Mouse (Mus musculus) urinary bladder, postnatal 36 days (tissue): ENCODE measurements at regions not wholly inside any gene's neighbourhood (a gene's known extent, or its start where the extent isn't known, plus 50 kb on each side); places are given as distances from the start of the nearest gene placed in this dataset.
"Not testable (repeated sequence)": the region's sequence is repeated elsewhere in the genome, so short reads cannot be mapped to it uniquely, and the experiment has no call there.

Experiments used
- DNase-seq, 2 experiments: peaks; one replicate each; pipeline ENCODE4 v3.0.0; 2022; ENCODE audit warnings: low spot score in 2 of 2, mixed read lengths in 1 of 2

GRCm38 (mm10) chr4:7234537-7234936 is 1004.3 kb downstream of the Car8 start:
- DNase-seq = not testable (repeated sequence)

GRCm38 (mm10) chr4:7228980-7229379 is 1009.9 kb downstream of the Car8 start:
- no peak for DNase-seq

GRCm38 (mm10) chr4:7222922-7223321 is 1015.9 kb downstream of the Car8 start:
- DNase-seq = no peak

DNA sequence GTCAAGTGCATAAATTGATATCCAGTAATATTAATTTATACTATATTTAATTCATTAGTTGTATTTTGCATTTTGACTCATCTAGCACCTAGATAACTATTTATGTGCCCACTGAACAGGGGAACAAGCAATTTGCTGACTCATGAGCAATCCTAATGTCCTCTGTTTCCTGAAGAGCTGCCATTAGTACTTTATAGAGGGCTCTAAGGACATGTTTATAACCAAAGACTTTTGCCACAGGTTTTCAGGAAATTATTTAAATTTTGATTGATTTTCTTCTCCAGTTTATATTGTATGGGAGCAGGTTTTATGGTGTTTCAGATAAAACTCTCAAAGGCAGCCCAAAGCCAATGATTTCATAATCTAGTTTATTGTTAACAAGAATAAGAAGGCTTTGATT is 1018.4 kb downstream of the Car8 start:
- DNase-seq = no peak

- no peak for DNase-seq
Measured at GRCm38 (mm10) chr4:7215048-7216030, 1023.5 kb downstream of the Car8 start.

- no peak for DNase-seq
Measured at GRCm38 (mm10) chr4:7206987-7207386, 1031.9 kb downstream of the Car8 start.

DNA sequence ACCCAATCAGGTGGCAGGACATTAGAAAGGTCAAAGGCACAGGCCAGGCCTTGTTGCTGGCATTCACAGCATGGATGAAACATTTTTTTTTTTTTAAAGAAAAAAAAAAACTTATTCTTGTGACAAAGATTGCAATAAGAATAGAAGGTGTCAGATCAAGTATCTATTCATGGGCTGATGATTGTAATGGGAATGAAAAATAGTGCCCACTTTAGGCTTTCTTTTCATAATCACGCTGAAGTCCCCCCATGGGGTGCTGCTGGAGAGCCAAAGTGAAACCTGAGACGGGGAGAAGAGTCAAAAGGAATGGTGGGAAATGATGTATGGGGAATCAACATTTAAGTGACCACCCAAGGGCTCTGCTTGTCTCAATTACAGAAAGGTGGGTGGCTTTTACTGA is 1037.0 kb downstream of the Car8 start:
- DNase-seq = no peak

DNA sequence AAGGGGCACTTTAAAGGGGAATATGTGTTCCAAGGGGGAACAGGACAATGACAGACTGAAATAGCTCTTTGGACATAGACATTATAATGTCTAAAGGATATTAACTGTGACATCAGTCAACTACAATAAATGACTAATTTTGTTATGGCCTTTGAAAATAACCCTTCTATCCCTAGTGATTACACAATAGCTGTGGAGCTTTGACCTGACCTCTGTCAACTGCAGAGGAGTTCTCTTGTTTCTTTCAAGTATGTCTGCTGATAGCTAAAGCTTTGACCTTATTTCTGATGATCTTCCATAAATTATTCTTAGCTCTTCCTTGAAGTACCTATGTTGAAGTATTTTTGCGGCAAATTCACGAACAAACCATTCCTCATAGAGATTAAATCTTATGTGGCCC is 1038.9 kb downstream of the Car8 start:
- no peak for DNase-seq

- DNase-seq = no peak
Measured at GRCm38 (mm10) chr4:7199052-7199451, 1039.8 kb downstream of the Car8 start.

GRCm38 (mm10) chr4:7196570-7196969 is 1042.3 kb downstream of the Car8 start:
- no peak for DNase-seq

- no peak for DNase-seq
Measured at GRCm38 (mm10) chr4:7195619-7196018, 1043.2 kb downstream of the Car8 start.

DNA sequence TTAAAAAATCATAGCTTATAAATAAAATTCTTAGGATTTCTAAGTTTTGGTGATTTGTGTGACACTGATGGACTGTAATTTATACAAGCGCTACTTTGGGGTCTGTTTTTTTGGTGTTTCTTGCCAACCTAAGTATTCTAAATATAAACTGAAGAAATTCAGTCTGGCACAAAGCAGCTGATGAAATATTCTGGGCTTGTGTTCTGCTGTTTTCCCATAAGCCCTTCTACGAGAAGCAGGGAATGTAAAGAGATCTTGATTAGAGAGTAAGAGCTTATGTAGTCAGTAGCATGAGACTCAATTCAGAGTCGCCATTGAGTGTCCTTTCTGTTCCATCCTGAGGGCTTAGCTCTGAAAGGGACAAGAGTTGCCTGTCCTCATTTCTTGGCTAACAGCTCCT is 1046.9 kb downstream of the Car8 start:
- DNase-seq = no peak

DNA sequence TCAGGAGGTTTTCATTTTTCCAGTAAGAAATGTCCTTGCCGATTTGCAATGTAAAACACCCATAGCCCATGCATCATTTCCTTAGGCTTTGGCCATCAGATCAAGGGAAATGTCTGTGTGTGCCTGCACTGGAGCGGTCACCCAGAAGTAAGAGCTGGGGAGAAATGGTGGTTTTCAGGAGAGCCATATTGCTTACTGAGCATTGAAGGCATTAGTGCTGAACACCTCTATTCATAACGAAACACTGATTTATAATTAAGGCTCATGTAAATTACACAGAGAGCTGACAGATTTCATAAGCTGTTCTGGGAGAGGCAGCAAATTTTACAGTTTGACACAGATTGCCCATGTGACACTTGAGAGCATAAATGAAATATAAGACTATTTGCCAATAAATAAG is 1047.6 kb downstream of the Car8 start:
- DNase-seq = no peak

- DNase-seq = no peak
Measured at GRCm38 (mm10) chr4:7175030-7175429, 1063.8 kb downstream of the Car8 start.

DNA sequence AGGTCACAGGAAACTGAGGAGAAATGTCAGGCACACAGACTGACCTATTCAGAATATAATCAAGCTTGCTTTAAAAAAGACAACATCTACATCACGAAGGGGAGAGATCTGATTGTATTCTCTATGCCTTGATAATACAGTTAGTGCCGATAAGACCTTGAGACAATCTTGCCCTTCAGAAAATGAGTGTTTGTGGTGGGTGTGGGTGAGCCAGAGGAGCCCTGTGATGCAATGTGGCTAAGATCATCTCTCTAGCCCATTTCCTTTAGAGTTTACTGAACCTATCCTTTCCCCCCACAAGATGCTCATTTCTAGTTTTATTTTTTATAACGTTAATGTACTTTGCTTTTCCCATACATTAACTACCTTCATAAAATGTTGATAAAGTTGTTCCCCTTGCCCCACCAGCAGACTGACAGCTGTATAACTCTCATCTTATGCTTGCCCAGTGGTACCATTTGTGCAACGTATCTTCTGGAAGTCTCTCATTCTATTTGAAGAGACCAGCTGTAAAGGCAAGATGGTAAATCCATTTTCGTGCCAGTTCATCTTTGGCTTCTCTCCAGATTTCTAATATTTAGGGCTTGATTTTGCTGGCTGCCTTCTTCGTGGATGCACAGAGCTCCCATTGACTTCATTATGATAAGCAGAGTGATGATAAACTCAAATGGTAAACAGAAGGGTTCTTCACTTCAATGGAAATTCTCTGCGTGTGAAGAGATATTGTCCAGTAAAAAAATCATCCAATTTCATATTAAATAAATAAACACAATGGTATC is 1066.1 kb downstream of the Car8 start:
- no peak for DNase-seq

DNA sequence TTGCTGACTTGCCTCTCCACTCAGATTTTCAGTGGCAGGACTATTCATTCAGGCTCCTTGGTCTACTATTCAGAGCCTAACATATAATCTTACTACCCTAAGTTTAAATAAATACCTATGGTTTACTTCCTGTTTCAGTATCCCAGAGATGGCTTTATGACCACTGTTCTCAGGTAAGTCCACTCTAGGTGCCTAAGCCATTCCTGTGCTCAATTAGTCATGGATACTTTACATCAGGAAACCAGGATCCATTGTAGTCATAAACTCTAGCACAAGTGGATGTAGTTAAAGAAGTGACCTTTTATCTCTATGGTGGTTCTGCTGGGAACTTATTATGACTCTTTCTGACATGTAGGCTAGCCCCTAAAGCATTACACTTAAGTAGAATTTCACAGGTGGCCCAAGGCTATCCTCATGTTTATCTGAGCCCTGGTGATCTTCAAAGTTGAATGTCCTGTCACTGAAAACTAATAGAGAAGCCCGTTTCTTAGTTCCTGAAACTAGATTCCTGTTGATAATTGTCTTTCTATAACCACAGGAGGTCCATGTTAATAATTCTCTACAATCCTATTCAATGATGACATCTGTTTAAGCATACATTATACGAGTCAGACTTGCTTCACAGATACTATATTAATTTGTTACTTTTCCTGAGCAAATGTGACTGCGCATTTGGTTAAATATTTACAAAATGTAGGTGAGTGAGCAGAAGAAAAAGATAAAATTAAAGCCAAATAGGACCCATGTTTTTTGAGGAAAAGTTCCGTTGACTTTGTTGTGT is 1067.0 kb downstream of the Car8 start:
- DNase-seq = no peak

- no peak for DNase-seq
Measured at GRCm38 (mm10) chr4:7161411-7161810, 1077.4 kb downstream of the Car8 start.

DNA sequence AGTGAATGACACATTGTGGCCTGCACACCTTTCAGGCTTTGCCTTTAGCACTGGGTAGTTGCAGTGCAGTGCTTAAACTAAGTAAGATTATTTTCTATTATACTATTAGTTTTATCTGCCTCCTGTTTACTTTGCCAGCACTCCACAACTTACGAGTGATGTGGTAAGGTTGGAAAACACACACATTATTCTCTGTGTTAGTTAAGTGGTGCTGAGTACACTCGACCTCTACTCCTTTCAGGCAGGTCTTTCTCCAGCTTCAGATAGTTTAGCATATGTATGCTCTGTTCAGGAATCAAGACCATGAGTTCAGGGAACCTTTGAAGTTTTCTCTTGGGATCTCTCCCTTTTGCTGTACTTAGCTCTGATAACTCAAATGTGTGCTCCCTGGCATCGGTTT is 1081.0 kb downstream of the Car8 start:
- no peak for DNase-seq

DNA sequence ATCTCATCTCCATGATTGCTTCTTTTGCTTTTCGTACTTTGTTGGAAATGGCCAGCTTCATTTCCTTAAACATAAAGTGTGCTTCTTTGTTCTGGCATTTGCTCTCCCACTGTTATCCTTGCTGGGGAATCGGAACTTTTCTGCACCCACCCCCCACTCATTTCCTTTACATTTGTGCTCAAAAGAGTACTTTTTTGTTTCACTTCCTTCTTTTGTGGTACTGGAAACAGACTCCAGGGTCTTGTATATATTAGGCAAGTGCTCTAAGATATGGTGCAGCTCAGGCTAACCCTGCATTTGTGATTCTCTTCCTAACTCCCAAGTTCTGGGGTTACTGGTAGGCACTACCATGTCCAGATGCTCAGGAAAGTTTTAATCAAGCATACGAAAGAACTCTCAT is 1084.6 kb downstream of the Car8 start:
- no peak for DNase-seq

GRCm38 (mm10) chr4:7153835-7154234 is 1085.0 kb downstream of the Car8 start:
- DNase-seq = no peak

DNA sequence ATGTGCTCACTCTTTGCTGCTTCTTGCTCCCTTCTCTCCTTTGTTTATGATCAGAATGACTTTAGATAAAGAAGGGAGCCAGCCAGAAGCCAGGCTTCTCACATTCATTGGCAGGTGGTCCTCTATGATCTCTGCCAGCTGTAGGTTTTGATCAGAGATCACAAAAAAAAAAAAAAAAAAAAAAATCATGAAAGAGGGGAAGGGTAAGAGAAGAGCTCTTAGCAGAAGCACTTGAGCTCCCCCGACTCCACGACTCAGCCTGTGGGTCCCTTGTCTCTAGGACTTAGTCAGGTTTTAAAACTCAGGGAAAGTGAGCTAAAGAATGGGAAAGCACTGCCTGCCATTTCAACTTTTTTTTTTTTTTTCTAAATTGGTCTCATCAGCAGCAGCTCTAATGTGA is 1093.1 kb downstream of the Car8 start:
- DNase-seq = no peak

DNA sequence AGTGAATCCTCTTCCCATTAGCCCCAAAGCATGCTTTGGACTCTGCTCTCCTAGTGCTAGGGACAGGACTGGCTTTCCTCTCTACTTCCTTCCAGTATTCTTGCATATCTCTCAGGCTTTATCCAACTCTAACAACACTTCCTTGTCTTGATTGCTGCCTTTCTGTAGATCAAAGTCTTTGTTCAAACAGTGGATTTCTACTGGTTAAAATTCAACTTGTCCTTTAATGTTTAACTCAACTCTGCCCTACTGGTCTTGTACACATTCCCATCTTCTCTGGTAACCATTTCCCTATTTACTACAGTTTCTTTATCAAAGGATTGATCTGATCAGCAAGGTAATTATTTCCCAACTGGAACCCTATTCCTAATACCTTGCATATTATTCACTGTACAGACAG is 1094.6 kb downstream of the Car8 start:
- no peak for DNase-seq
